Mouse (Mus musculus): ENCODE data around the gene Borcs5. TPM values are rescaled to one million over a fixed set of nuclear protein-coding genes. Genes with fewer than 3 reads are reported as not detected.

Gene Borcs5
- total RNA-seq, 2 experiments from 2014 or later, result 11.0 to 12.7 TPM

GRCm38 (mm10) chr6:134713897-134714296 lies 74.6 kb downstream of the Borcs5 start:
- DNase-seq (ENCODE audit: low spot score in 2 of 2), result no peak

- DNase-seq (ENCODE audit: low spot score in 2 of 2), result no peak
Measured at GRCm38 (mm10) chr6:134716168-134716587, 76.9 kb downstream of the Borcs5 start.

DNA sequence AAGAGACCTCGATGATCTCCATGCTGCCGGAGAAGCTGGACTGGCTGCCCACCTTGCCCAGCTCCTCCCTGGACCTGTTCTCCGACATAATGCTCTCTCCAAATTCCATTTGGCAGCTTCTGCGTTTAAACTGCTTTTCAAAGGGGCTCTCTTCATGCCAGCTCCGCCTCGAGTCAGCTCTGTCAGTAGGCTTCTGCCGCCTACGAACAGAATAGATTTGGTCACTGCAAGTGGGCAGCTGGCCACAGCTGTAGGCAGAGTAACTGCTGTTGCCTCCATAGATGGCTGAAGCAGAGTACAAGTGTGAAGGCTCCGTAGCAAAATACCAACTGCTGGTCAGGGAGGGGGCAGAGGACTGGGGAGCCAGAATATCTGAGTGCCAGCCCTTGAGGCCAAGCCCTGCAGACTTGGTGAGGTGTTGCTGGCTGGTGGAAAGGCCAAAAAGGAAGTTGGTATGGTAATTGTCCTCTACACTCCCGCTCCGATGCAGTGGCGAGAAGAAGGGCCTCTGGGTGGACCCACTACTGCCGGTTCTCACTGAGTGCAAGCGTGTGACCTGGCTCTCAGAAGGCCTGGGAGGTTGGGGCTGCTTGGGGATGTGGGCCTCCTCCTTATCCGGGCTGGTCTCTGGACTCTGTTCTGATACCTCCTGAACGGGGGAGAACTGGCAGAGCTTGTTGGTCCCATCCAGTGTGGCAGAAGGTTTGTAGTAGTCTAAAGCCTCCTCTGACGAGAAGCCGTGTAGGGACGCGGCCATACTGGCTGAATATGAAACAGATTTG lies 78.8 kb downstream of the Borcs5 start:
- peak in 1 of 2 experiments; percentile 27 for DNase-seq (ENCODE audit: low spot score in 2 of 2)

DNA sequence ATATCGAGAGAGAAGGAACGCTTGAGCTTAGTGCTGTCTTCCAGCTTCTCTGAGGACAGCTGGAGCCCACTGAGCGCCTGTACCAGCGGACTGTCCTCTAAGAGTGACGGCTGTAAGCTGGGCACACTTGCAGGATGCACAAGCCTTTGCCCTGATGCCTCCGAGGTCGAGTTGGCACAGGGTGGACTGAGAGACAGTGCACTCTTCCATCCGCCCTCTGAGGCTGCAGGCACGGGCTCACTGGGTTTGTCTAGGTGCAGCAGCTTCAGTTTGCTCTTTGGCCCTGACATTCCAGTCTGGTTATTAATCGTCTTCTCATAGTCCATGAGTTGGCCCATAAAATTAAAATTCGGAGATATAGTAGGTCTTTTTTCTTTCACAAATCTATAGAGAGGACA lies 79.4 kb downstream of the Borcs5 start:
- no peak for DNase-seq (ENCODE audit: low spot score in 2 of 2)

DNA sequence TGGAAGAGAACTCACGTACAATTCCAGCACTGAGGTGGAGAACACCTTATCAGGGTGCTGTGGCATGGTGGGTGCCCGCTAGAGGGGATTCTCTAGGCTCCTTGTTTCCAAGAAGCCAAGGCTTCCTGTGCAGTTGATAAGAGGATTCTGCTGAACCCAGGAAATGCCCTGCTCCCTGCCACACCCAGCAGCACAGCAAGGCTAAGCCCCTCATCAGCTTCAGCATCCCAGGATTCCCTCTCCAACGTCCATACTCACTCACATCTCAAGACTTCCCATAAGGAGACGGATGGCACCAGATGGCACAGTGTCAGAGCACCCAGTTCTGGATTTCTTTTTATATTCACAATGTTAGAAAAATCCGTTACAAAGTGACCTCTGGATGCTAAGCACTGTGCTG lies 79.8 kb downstream of the Borcs5 start:
- DNase-seq (ENCODE audit: low spot score in 2 of 2), result no peak

- no peak for DNase-seq (ENCODE audit: low spot score in 2 of 2)
Measured at GRCm38 (mm10) chr6:134720150-134720549, 80.8 kb downstream of the Borcs5 start.

- DNase-seq (ENCODE audit: low spot score in 2 of 2), result no peak
Measured at GRCm38 (mm10) chr6:134721729-134722269, 82.5 kb downstream of the Borcs5 start.

GRCm38 (mm10) chr6:134722906-134723305 lies 83.6 kb downstream of the Borcs5 start:
- DNase-seq (ENCODE audit: low spot score in 2 of 2), result no peak

- no peak for DNase-seq (ENCODE audit: low spot score in 2 of 2)
Measured at GRCm38 (mm10) chr6:134723326-134723725, 84.0 kb downstream of the Borcs5 start.

DNA sequence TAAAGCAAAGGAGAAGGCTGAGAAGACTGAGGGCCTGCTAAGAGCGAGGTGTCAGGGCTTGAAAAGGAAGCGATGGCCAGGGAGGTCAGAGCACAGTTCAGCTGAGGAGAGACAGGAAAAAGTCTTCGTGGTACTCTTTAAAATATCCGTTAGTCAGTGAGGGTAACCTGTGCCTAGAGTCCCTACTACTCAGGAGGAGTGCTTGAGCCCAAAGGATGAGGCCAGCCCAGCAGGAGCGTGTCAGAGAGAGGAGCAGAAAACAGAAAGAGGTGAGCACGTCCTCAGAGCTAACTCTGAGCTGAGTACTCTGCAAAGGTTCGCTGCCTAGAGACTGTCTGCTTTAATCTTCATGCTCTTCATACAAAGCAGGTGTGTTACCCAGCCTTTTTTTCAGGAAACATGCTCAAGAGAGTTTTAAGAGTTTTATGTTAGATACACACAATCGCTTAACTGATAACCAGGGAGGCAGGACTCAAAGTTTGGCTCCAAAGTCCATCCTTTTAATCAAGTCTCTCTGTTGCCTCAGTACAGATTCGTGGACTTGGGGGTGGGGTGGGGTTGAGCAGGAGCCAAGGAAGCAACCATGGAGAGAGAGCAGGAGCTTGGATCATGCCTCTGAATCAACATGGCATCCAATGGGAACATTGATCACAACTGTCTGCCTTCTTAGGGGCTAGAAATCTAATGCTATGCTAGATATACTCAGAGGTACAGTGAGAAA lies 84.7 kb downstream of the Borcs5 start:
- DNase-seq (ENCODE audit: low spot score in 2 of 2), result no peak

DNA sequence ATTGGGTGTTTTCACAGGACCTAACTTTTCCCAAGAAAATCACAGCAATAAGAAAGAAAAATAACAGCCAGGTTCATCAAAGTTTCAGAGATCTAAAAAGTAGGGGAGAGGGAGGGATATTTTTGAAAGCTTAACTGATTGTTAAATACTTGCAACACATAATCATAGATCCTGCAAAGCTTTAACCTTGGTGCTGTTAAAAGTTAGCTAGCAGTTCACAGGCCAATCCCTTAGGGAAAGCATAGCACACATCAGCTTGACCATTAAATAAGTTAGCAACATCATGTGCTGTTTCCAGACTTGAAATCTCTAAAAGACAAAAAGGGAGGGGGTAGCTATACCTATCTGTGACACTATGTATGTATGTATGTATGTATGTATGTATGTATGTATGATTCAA lies 86.1 kb downstream of the Borcs5 start:
- DNase-seq (ENCODE audit: low spot score in 2 of 2), result no peak

DNA sequence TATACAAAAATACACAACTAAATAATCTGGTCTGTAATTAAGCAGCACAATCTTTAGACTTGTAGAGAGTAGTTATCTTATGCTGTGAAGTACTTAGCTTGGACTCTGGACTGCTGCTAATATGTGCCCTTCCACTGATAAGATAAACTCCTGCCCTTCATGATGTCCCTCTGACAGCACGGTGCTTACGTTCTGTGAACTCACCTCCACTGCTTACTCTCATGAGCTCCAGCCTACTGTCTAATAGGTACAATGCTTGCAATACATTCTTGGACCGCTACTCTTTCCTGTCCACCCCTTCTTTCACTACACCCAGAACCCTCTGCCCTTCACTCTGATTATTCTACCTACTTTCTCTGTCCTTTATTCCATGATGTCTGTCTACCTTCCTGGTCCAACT lies 91.7 kb downstream of the Borcs5 start:
- DNase-seq (ENCODE audit: low spot score in 2 of 2), result no peak

DNA sequence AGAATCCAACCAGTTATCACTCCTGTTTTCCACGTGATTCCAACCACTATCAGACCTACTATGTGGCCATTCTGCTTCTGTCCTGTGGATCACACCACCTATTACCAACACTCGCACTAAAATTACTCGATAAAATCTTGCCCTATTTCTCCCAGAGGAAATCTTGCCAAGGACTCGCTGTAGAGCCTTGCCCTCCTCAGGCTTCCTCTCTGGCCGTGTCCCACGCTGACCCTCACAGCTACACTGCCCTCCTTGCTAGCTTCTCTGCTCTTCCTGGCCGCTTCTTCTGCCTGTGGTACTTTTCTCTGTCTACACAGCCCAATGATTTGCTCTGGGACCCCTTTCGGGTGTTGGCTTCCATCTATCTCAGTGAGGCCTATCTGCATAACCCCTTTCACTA lies 93.5 kb downstream of the Borcs5 start:
- no peak for DNase-seq (ENCODE audit: low spot score in 2 of 2)

DNA sequence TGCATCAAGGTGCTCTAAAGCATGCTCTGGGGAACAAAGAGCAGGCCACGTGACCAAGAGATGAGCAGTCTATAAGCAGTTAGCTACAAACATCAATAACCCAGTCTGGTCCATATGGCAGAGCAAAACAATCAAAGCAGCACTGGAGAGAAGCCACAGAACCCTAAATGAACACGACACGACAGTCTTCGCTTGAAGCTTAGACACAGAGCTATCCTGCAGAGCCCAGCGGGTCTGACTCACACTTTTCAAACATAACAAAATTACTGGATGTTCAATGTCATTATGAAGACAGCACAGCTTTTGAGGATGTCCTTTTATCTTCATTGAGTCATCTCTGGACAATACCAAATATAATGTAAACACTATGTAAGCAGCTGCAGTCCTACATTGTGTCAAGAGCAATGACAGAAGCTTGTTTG lies 94.5 kb downstream of the Borcs5 start:
- no peak for DNase-seq (ENCODE audit: low spot score in 2 of 2)

DNA sequence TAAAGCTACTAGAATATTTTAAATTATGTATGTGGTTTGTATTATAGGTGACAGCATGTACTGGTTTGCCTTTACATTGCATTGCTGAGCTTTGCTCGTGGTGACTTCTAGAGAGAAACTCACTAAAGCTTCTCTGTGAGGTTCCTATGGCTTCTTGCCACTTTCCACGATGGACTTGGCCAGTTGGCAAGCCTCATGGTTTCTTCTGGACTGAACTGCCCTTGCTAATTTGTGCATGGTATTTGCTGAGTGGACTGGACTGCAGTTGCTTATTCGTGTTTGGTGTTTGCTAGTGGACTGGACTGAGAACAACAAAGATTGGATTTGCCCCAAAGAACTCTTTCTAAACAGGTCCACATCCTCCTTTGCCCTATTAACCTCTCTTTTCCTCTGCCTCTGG lies 97.5 kb downstream of the Borcs5 start:
- DNase-seq (ENCODE audit: low spot score in 2 of 2), result no peak

DNA sequence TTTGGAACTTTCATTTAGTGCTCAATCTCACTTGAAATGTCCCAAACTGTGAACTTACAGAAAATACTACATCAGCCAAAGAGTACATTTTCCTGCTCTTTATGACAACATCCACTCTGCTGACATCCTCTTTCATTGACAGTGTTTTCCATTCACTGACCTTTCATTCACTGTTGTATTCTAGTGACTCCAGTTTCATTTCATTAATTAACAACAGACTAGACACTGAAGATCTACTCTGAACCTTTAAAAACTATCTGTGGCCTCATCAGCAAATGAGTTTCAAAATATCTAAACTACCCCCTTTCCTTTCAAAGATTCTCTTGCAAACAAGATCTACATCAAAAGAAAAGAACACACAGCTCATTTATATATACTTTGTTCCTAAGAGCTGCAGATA lies 104.3 kb downstream of the Borcs5 start:
- DNase-seq (ENCODE audit: low spot score in 2 of 2), result no peak

GRCm38 (mm10) chr6:134745876-134746275 lies 106.6 kb downstream of the Borcs5 start:
- no peak for DNase-seq (ENCODE audit: low spot score in 2 of 2)

DNA sequence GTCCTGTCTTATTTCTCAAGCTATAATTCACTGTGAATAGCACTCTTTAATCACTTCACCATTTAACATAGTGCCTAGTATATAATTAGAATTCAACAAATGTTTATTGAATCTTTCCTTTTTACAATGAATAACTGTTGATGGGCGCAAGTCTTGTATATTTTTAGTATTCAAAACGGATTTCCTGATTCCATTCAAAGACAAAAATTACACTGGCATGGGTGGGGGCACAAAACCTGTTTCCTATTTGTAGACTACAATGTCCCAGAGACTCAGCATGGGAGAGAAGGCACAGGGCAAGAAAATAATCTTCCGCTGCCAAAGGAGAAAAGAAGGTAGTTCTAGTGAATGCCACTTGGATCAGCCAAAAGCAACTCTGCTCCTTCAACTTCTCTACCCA lies 108.8 kb downstream of the Borcs5 start:
- DNase-seq (ENCODE audit: low spot score in 2 of 2), result no peak

DNA sequence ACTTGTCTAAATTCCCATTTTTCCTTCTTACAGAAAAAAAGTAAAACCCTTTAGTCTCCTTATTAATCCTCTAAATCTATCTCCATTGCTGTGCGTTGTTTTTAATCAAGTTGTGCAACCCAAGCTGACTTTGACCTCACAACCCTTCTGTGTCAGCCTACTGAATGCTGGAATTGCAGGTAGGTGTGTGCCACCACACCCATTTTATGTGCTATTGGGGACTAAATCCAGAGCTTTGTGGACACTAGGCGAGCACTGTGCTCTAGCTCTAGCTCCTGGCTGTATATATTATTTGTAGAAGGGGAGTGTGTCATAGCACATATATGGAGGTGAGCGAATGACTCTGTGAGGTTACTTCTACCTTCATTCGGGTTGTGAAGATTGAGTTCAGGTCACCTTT lies 111.8 kb downstream of the Borcs5 start:
- no peak for DNase-seq (ENCODE audit: low spot score in 2 of 2)

GRCm38 (mm10) chr6:134751883-134752647 lies 112.8 kb downstream of the Borcs5 start:
- DNase-seq (ENCODE audit: low spot score in 2 of 2), result no peak

GRCm38 (mm10) chr6:134753412-134753811 lies 114.1 kb downstream of the Borcs5 start:
- no peak for DNase-seq (ENCODE audit: low spot score in 2 of 2)

GRCm38 (mm10) chr6:134753858-134754257 lies 114.5 kb downstream of the Borcs5 start:
- DNase-seq (ENCODE audit: low spot score in 2 of 2), result no peak
